8 mouse cellular contexts compared by ENCODE assay signal in genomic region chr4:6561604-6562357, GRCm38 (mm10).
DNase-seq lines count a peak whose midpoint lies in the region; ATAC-seq lines count a peak whose summit lies in the region.

No protein-coding gene starts in this region.

- H3K4me1 ChIP-seq in embryonic facial prominence, embryonic 14.5 days (ENCODE audit: control insufficient read depth, insufficient read depth, low read length), result no peaks in the 10 kb centered on the region
- H3K4me1 ChIP-seq in liver, embryonic 16.5 days (ENCODE audit: control insufficient read depth, low read depth, low read length), result no peaks in the 10 kb centered on the region

- DNase-seq in adrenal gland, postnatal 14 days, result peak; percentile 58
- DNase-seq in adrenal gland, adult 8-10 months, result no peak
- DNase-seq in right cerebral cortex, adult 18-20 months, result peak; percentile 32
- no peak for DNase-seq in right cerebral cortex, postnatal 25 days
- DNase-seq in embryonic facial prominence, embryonic 14.5 days (ENCODE audit: low spot score), result peak; percentile 55
- DNase-seq in hindlimb bud, embryonic 11.5 days (ENCODE audit: extremely low spot score, low read depth, low spot score), result peak; percentile 24
- peak; percentile 79 for DNase-seq in retina, embryonic 14.5 days (ENCODE audit: low spot score)

- 0 out of 2 replicates have a peak, but pooled peaks have one; percentile 47 for ATAC-seq in embryonic facial prominence, embryonic 14.5 days (ENCODE audit: low read depth)
- no peak for ATAC-seq in liver, embryonic 16.5 days (ENCODE audit: low read depth)

- H3K27ac ChIP-seq in embryonic facial prominence, embryonic 14.5 days (replicated peaks; ENCODE audit: low read depth, low read length), result no peak overlapping the region
- no peak overlapping the region for H3K27ac ChIP-seq in liver, embryonic 16.5 days (ENCODE audit: low read length)

- H3K36me3 ChIP-seq in embryonic facial prominence, embryonic 14.5 days (ENCODE audit: control insufficient read depth, insufficient read depth, low read length), result no peaks in the 10 kb centered on the region
- no peaks in the 10 kb centered on the region for H3K36me3 ChIP-seq in liver, embryonic 16.5 days (ENCODE audit: control insufficient read depth, insufficient read depth)

- no peak overlapping the region for H3K4me2 ChIP-seq in embryonic facial prominence, embryonic 14.5 days (ENCODE audit: low read depth, low read length)
- 0 out of 2 replicates have a peak overlapping the region, but pooled peaks have one; percentile 4 for H3K4me2 ChIP-seq in liver, embryonic 16.5 days (ENCODE audit: low read depth, low read length)

- no peaks in the 10 kb centered on the region for H3K27me3 ChIP-seq in embryonic facial prominence, embryonic 14.5 days (replicated peaks; ENCODE audit: control insufficient read depth, insufficient read depth, low read length)
- H3K27me3 ChIP-seq in liver, embryonic 16.5 days (ENCODE audit: control insufficient read depth, insufficient read depth, low read depth, low read length), result no peaks in the 10 kb centered on the region

- H3K9ac ChIP-seq in embryonic facial prominence, embryonic 14.5 days (ENCODE audit: low read depth, low read length), result no peak overlapping the region
- H3K9ac ChIP-seq in liver, embryonic 16.5 days (ENCODE audit: low read depth, low read length), result no peak overlapping the region

- no peaks in the 10 kb centered on the region for H3K9me3 ChIP-seq in embryonic facial prominence, embryonic 14.5 days (ENCODE audit: control insufficient read depth, low read length)
- no peaks in the 10 kb centered on the region for H3K9me3 ChIP-seq in liver, embryonic 16.5 days (replicated peaks; ENCODE audit: control insufficient read depth, low read length)

- no peak overlapping the region for H3K4me3 ChIP-seq in embryonic facial prominence, embryonic 14.5 days (ENCODE audit: low read depth, low read length)
- H3K4me3 ChIP-seq in liver, embryonic 16.5 days (ENCODE audit: low read depth, low read length), result no peak overlapping the region

- 24% methylated on average over 11 of the region's 11 CpGs for WGBS in embryonic facial prominence, embryonic 14.5 days
- WGBS in liver, embryonic 16.5 days (ENCODE audit: insufficient replicate concordance), result 33% methylated on average over 11 of the region's 11 CpGs

Comparison
In these comparisons a context has a peak if more than half of its experiments do, and no peak if none do; other contexts are left out.
1. DNase-seq: peak in adrenal gland, postnatal 14 days (single experiment), right cerebral cortex, adult 18-20 months (single experiment), embryonic facial prominence, embryonic 14.5 days (single experiment), hindlimb bud, embryonic 11.5 days (single experiment) and retina, embryonic 14.5 days (single experiment); none in adrenal gland, adult 8-10 months (single experiment) and right cerebral cortex, postnatal 25 days (single experiment).